Mouse (Mus musculus) gastrocnemius, postnatal 4 days (tissue): ENCODE results near the gene Zmym6. TPM values are rescaled to one million over a fixed set of nuclear protein-coding genes. Genes with fewer than 3 reads are reported as not detected.

Source experiments
- total RNA-seq, 2 experiments: library from RNA; stranded (reverse); gene quantifications; 2 replicates each; pipeline ENCODE4 v1.2.3; 2021

The Zmym6 gene
- total RNA-seq, 2 experiments from 2014 or later, result 12.4 to 12.7 TPM

Other genes starting within 250 kb of the Zmym6 start
- 10 to 100 TPM; 39.7 to 41.6 TPM for gene Zmym4, start 109.2 kb upstream of the Zmym6 start, total RNA-seq
- 100 to 1,000 TPM; 171 to 250 TPM for gene Sfpq, start 56.1 kb upstream of the Zmym6 start, total RNA-seq
- gene Zmym1, start 16.2 kb upstream of the Zmym6 start, total RNA-seq, result 1 to 10 TPM; 6.8 to 6.9 TPM
- gene Tmem35b, start 46.3 kb downstream of the Zmym6 start, total RNA-seq, result 1 to 10 TPM; 1.0 to 3.4 TPM
- gene Dlgap3, start 91.8 kb downstream of the Zmym6 start, total RNA-seq, result 1 to 10 TPM; 1.2 to 1.7 TPM
- gene Smim12, start 166.4 kb downstream of the Zmym6 start, total RNA-seq, result 10 to 100 TPM; 31.7 to 35.6 TPM
- 10 to 100 TPM; 18.2 to 19.5 TPM for gene Gja4, start 236.7 kb downstream of the Zmym6 start, total RNA-seq